Mouse (Mus musculus): Measurements from ENCODE around the gene Lgals12.

DNA sequence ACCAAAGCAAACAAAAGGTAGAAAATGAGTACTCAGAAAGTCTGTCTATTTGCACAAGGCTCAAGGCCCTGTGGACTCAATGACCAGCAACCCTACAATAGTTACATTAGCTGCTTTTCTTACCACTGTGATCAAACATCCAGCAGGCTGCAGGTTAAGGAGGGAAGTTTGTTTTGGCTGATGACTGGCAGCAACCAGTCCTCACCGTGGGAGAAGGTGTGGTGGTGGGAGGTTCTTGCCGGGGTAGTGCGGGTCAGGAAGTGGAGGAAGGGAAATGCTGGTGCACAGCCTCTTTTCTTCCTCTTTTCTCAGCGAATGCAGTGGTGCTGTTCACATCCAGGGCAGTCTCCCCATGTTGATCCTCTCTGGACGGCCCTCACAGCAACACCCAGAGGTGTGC lies 26.0 kb downstream of the Lgals12 start:
- TF ChIP-seq MYOD1 (IDR thresholded peaks at IDR 0.05; ENCODE audit: control insufficient read depth in 1 of 3, insufficient read length in 2 of 3, low read depth in 2 of 3) (no peak), TCF12 (IDR thresholded peaks at IDR 0.05; ENCODE audit: insufficient read depth, poor library complexity, severe bottlenecking) (no peak), POLR2A (IDR thresholded peaks at IDR 0.05; ENCODE audit: insufficient read length, low read depth) (no peak), SRF (IDR thresholded peaks at IDR 0.05; ENCODE audit: control insufficient read depth, insufficient read length, low read depth) (no peak), REST (IDR thresholded peaks at IDR 0.05; ENCODE audit: insufficient read depth, insufficient read length) (no peak), E2F4 (IDR thresholded peaks at IDR 0.05; ENCODE audit: insufficient read depth) (no peak), USF1 (IDR thresholded peaks at IDR 0.05; ENCODE audit: low read depth) (no peak), MAX (IDR thresholded peaks at IDR 0.05; ENCODE audit: low read depth) (no peak), MYOG (IDR thresholded peaks at IDR 0.05; ENCODE audit: control insufficient read depth in 1 of 3, insufficient read depth in 1 of 3, insufficient read length in 2 of 3, low read depth in 2 of 3) (no peak), POLR2AphosphoS2 (IDR thresholded peaks at IDR 0.05; ENCODE audit: insufficient read length, low read depth) (no peak), CEBPB (IDR thresholded peaks at IDR 0.05; ENCODE audit: insufficient read depth, poor library complexity, severe bottlenecking) (no peak)

Measured in myocyte (in vitro differentiated cells).